Mouse (Mus musculus): ENCODE measurements around the gene Plxnc1. TPM values are rescaled to one million over a fixed set of nuclear protein-coding genes. Genes with fewer than 3 reads are reported as not detected.
A peak's percentile ranks its signal among the peaks of the same experiment; 100 is the strongest.

The Plxnc1 gene
- polyA plus RNA-seq, 2 experiments = 2.0 to 2.1 TPM

- no peaks in the 10 kb centered on the region for H3K9me3 ChIP-seq (ENCODE audit: control insufficient read depth, low read length)
- peak overlapping the region; percentile 4 to 17; a peak in 2 of 4 replicates for H3K4me3 ChIP-seq (ENCODE audit: insufficient read depth in 1 of 2, low read depth in 2 of 2, low read length in 2 of 2)
- DNase-seq (ENCODE audit: low read depth in 3 of 3, low spot score in 3 of 3) (peak; percentile 86 to 95 (median 89)), ATAC-seq (ENCODE audit: insufficient read depth) (peak; percentile 99)
- H3K27me3 ChIP-seq (ENCODE audit: control insufficient read depth, insufficient read depth, low read length) = no peaks in the 10 kb centered on the region
- peak overlapping the region; percentile 56 for H3K4me2 ChIP-seq (ENCODE audit: low read depth)
- peak; percentile 95 for TF ChIP-seq EP300 (IDR thresholded peaks at IDR 0.05; ENCODE audit: low read depth)
- peak; percentile 62 for TF ChIP-seq CTCF (IDR thresholded peaks at IDR 0.05; ENCODE audit: low read depth)
- peaks cover 45 to 68% of the 10 kb centered on the region in 2 experiments for H3K4me1 ChIP-seq (replicated peaks; ENCODE audit: control insufficient read depth in 2 of 2, insufficient read depth in 2 of 2, low read length in 1 of 2)
- H3K36me3 ChIP-seq (replicated peaks; ENCODE audit: control insufficient read depth, insufficient read depth, low read depth) = no peaks in the 10 kb centered on the region
- H3K9ac ChIP-seq (replicated peaks) = peak overlapping the region; percentile 59
- WGBS (ENCODE audit: insufficient replicate concordance) = 18% methylated on average over 9 of the region's 9 CpGs
- peak overlapping the region; percentile 96 for H3K27ac ChIP-seq
Observed at GRCm38 (mm10) chr10:94931961-94932832, 12.4 kb downstream of the Plxnc1 start.

- Histone ChIP-seq H3K27me3 (ENCODE audit: control insufficient read depth, insufficient read depth, low read length) (no peaks in the 10 kb centered on the region), H3K27ac (no peak overlapping the region), H3K4me2 (ENCODE audit: low read depth) (no peak overlapping the region), H3K4me3 (ENCODE audit: insufficient read depth in 1 of 2, low read depth in 2 of 2, low read length in 2 of 2) (no peak overlapping the region), H3K4me1 (replicated peaks; ENCODE audit: control insufficient read depth in 2 of 2, insufficient read depth in 2 of 2, low read length in 1 of 2) (peaks cover 61 to 79% of the 10 kb centered on the region in 2 experiments), H3K36me3 (replicated peaks; ENCODE audit: control insufficient read depth, insufficient read depth, low read depth) (no peaks in the 10 kb centered on the region), H3K9ac (replicated peaks) (no peak overlapping the region), H3K9me3 (ENCODE audit: control insufficient read depth, low read length) (no peaks in the 10 kb centered on the region)
- DNase-seq (ENCODE audit: low read depth in 3 of 3, low spot score in 3 of 3) (no peak), ATAC-seq (ENCODE audit: insufficient read depth) (no peak)
- WGBS (ENCODE audit: insufficient replicate concordance) = 56% methylated on average over 4 of the region's 4 CpGs
- TF ChIP-seq CTCF (IDR thresholded peaks at IDR 0.05; ENCODE audit: low read depth) (no peak), EP300 (IDR thresholded peaks at IDR 0.05; ENCODE audit: low read depth) (no peak)
Observed at GRCm38 (mm10) chr10:94928164-94928563, 16.5 kb downstream of the Plxnc1 start.

GRCm38 (mm10) chr10:94926297-94926696, 18.3 kb downstream of the Plxnc1 start:
- 78% methylated on average over 3 of the region's 3 CpGs for WGBS (ENCODE audit: insufficient replicate concordance)
- Histone ChIP-seq H3K4me3 (ENCODE audit: insufficient read depth in 1 of 2, low read depth in 2 of 2, low read length in 2 of 2) (no peak overlapping the region), H3K27ac (no peak overlapping the region), H3K4me1 (replicated peaks; ENCODE audit: control insufficient read depth in 2 of 2, insufficient read depth in 2 of 2, low read length in 1 of 2) (peaks cover 52 to 72% of the 10 kb centered on the region in 2 experiments), H3K4me2 (ENCODE audit: low read depth) (no peak overlapping the region), H3K27me3 (ENCODE audit: control insufficient read depth, insufficient read depth, low read length) (no peaks in the 10 kb centered on the region), H3K36me3 (replicated peaks; ENCODE audit: control insufficient read depth, insufficient read depth, low read depth) (no peaks in the 10 kb centered on the region), H3K9me3 (ENCODE audit: control insufficient read depth, low read length) (no peaks in the 10 kb centered on the region), H3K9ac (replicated peaks) (no peak overlapping the region)
- ATAC-seq (ENCODE audit: insufficient read depth) (no peak), DNase-seq (ENCODE audit: low read depth in 3 of 3, low spot score in 3 of 3) (no peak)
- TF ChIP-seq EP300 (IDR thresholded peaks at IDR 0.05; ENCODE audit: low read depth) (no peak), CTCF (IDR thresholded peaks at IDR 0.05; ENCODE audit: low read depth) (no peak)

GRCm38 (mm10) chr10:94924878-94925277, 19.8 kb downstream of the Plxnc1 start:
- ATAC-seq (ENCODE audit: insufficient read depth) (peak; percentile 34; the same call in 1 of the 2 replicates), DNase-seq (ENCODE audit: low read depth in 3 of 3, low spot score in 3 of 3) (no peak)
- TF ChIP-seq CTCF (IDR thresholded peaks at IDR 0.05; ENCODE audit: low read depth) (no peak), EP300 (IDR thresholded peaks at IDR 0.05; ENCODE audit: low read depth) (no peak)
- Histone ChIP-seq H3K9ac (replicated peaks) (peak overlapping the region; percentile 43), H3K4me3 (ENCODE audit: insufficient read depth in 1 of 2, low read depth in 2 of 2, low read length in 2 of 2) (no peak overlapping the region), H3K4me1 (replicated peaks; ENCODE audit: control insufficient read depth in 2 of 2, insufficient read depth in 2 of 2, low read length in 1 of 2) (peaks cover 50 to 68% of the 10 kb centered on the region in 2 experiments), H3K4me2 (ENCODE audit: low read depth) (peak overlapping the region; percentile 63), H3K9me3 (ENCODE audit: control insufficient read depth, low read length) (no peaks in the 10 kb centered on the region), H3K36me3 (replicated peaks; ENCODE audit: control insufficient read depth, insufficient read depth, low read depth) (no peaks in the 10 kb centered on the region), H3K27me3 (ENCODE audit: control insufficient read depth, insufficient read depth, low read length) (no peaks in the 10 kb centered on the region), H3K27ac (peak overlapping the region; percentile 73)
- WGBS (ENCODE audit: insufficient replicate concordance) = 25% methylated on average over 4 of the region's 4 CpGs

- DNase-seq (ENCODE audit: low read depth in 3 of 3, low spot score in 3 of 3) (peak in 1 of 3 experiments; percentile 57), ATAC-seq (ENCODE audit: insufficient read depth) (peak; percentile 42; the same call in 1 of the 2 replicates)
- peak overlapping the region; percentile 73 for H3K27ac ChIP-seq
- peaks cover 48 to 67% of the 10 kb centered on the region in 2 experiments for H3K4me1 ChIP-seq (replicated peaks; ENCODE audit: control insufficient read depth in 2 of 2, insufficient read depth in 2 of 2, low read length in 1 of 2)
- H3K4me2 ChIP-seq (ENCODE audit: low read depth) = peak overlapping the region; percentile 63
- no peaks in the 10 kb centered on the region for H3K27me3 ChIP-seq (ENCODE audit: control insufficient read depth, insufficient read depth, low read length)
- no peak overlapping the region for H3K4me3 ChIP-seq (ENCODE audit: insufficient read depth in 1 of 2, low read depth in 2 of 2, low read length in 2 of 2)
- H3K9me3 ChIP-seq (ENCODE audit: control insufficient read depth, low read length) = no peaks in the 10 kb centered on the region
- no peak for TF ChIP-seq CTCF (IDR thresholded peaks at IDR 0.05; ENCODE audit: low read depth)
- peak; percentile 77 for TF ChIP-seq EP300 (IDR thresholded peaks at IDR 0.05; ENCODE audit: low read depth)
- no peaks in the 10 kb centered on the region for H3K36me3 ChIP-seq (replicated peaks; ENCODE audit: control insufficient read depth, insufficient read depth, low read depth)
- WGBS (ENCODE audit: insufficient replicate concordance) = 21% methylated on average over 4 of the region's 4 CpGs
- peak overlapping the region; percentile 43 for H3K9ac ChIP-seq (replicated peaks)
Observed at GRCm38 (mm10) chr10:94924450-94924849, 20.2 kb downstream of the Plxnc1 start.

Data from liver, embryonic 14.5 days (tissue).